In the genomic region with DNA sequence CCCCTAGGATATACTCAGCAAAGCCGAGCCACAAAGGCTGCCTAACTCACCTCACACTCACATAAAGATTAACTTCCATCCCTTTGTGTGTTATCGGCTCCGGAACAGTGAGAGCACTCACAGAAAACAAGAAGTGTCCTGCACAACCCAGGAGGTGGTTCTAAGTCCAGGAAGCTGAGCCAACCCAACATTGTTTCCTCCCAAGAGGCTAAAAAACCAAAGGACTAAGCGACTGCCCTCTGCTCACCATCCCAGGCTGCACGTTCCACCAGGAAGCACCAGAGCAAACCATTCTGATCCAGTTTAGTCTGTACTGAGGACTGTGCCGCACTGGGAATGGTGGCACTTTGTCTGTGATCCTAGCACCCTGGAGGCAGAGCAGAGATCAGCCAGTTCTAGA, we compare ENCODE assay signal across 11 mouse cellular contexts. TPM values are rescaled to one million over a fixed set of nuclear protein-coding genes. Genes with fewer than 3 reads are reported as not detected.
DNase-seq lines count a peak whose midpoint lies in the region; ATAC-seq lines count a peak whose summit lies in the region.
"Had no signal": no experiment of that assay in that cellular context is flagged by ENCODE, and none has a peak within 500 bp of the region (broad histone marks: within the 10 kb centered on the region; RNA-seq: fewer than 3 reads in every experiment).

No protein-coding gene starts in this region.

- H3K27me3 ChIP-seq in heart, embryonic 15.5 days: no peaks in the 10 kb centered on the region
- H3K27me3 ChIP-seq in forebrain, embryonic 14.5 days (replicated peaks; ENCODE audit: control insufficient read depth, insufficient read depth, low read length): no peaks in the 10 kb centered on the region
- H3K27me3 ChIP-seq in midbrain, embryonic 12.5 days: peaks cover 3% of the 10 kb centered on the region; the same call in 1 of the 2 replicates

- H3K4me1 ChIP-seq in heart, embryonic 15.5 days (replicated peaks): peaks cover 44% of the 10 kb centered on the region
- H3K4me1 ChIP-seq in forebrain, embryonic 14.5 days (ENCODE audit: control insufficient read depth, insufficient read depth, low read length): peaks cover 25% of the 10 kb centered on the region
- peaks cover 55% of the 10 kb centered on the region for H3K4me1 ChIP-seq in midbrain, embryonic 12.5 days

- H3K27ac ChIP-seq in heart, embryonic 15.5 days: 0 out of 2 replicates have a peak overlapping the region, but pooled peaks have one; percentile 3
- H3K27ac ChIP-seq in forebrain, embryonic 14.5 days (ENCODE audit: low read depth, low read length): no peak overlapping the region
- H3K27ac ChIP-seq in midbrain, embryonic 12.5 days (replicated peaks): no peak overlapping the region
- H3K27ac ChIP-seq: intestine, embryonic 15.5 days had no signal

- no peak overlapping the region for H3K4me3 ChIP-seq in heart, embryonic 15.5 days
- H3K4me3 ChIP-seq in forebrain, embryonic 14.5 days (ENCODE audit: low read depth, low read length): peak overlapping the region; percentile 6; the same call in 1 of the 2 replicates
- H3K4me3 ChIP-seq in midbrain, embryonic 12.5 days: 0 out of 2 replicates have a peak overlapping the region, but pooled peaks have one; percentile 4
- H3K4me3 ChIP-seq: intestine, embryonic 15.5 days had no signal

- DNase-seq in heart, adult 9 months (ENCODE audit: low spot score in 2 of 2): no peak
- DNase-seq in adipocyte (ENCODE audit: low spot score): peak; percentile 44
- DNase-seq in forebrain, embryonic 14.5 days (ENCODE audit: low spot score): no peak
- DNase-seq in cerebellum, adult 18-20 months: no peak
- no peak for DNase-seq in right cerebral cortex, postnatal 10 days (ENCODE audit: low spot score in 2 of 2)
- no peak for DNase-seq in cerebellum, postnatal 10 days
- DNase-seq: embryo, embryonic 11 days; lung, embryonic 14.5 days had no signal

- WGBS in heart, embryonic 15.5 days: 52% methylated on average over 6 of the region's 6 CpGs
- 81% methylated on average over 6 of the region's 6 CpGs for WGBS in forebrain, embryonic 14.5 days
- 79% methylated on average over 6 of the region's 6 CpGs for WGBS in midbrain, embryonic 12.5 days

- H3K9ac ChIP-seq in heart, embryonic 15.5 days: no peak overlapping the region
- H3K9ac ChIP-seq in forebrain, embryonic 14.5 days (ENCODE audit: low read length): peak overlapping the region; percentile 47
- H3K9ac ChIP-seq in midbrain, embryonic 12.5 days (replicated peaks): 0 out of 2 replicates have a peak overlapping the region, but pooled peaks have one; percentile 11
- H3K9ac ChIP-seq: intestine, embryonic 15.5 days; lung, embryonic 14.5 days had no signal

- no peak for ATAC-seq in heart, embryonic 15.5 days (replicated peaks; ENCODE audit: insufficient number of reproducible peaks, insufficient read depth, low FRiP score, low read depth)
- no peak for ATAC-seq in forebrain, embryonic 14.5 days
- no peak for ATAC-seq in midbrain, embryonic 12.5 days (ENCODE audit: low FRiP score, low read depth)
- ATAC-seq: intestine, embryonic 15.5 days had no signal

- no peaks in the 10 kb centered on the region for H3K36me3 ChIP-seq in heart, embryonic 15.5 days
- H3K36me3 ChIP-seq in forebrain, embryonic 14.5 days (ENCODE audit: control insufficient read depth, insufficient read depth, low read length): peaks cover 36% of the 10 kb centered on the region
- H3K36me3 ChIP-seq in midbrain, embryonic 12.5 days: peaks cover 32% of the 10 kb centered on the region

- H3K4me2 ChIP-seq in heart, embryonic 15.5 days: no peak overlapping the region
- H3K4me2 ChIP-seq in forebrain, embryonic 14.5 days (ENCODE audit: low read length): peak overlapping the region; percentile 29
- peak overlapping the region; percentile 29; the same call in 1 of the 2 replicates for H3K4me2 ChIP-seq in midbrain, embryonic 12.5 days (replicated peaks)
- H3K4me2 ChIP-seq: intestine, embryonic 15.5 days; lung, embryonic 14.5 days had no signal

- H3K9me3 ChIP-seq in heart, embryonic 15.5 days (replicated peaks): no peaks in the 10 kb centered on the region
- H3K9me3 ChIP-seq in forebrain, embryonic 14.5 days (replicated peaks; ENCODE audit: control insufficient read depth, low read length): no peaks in the 10 kb centered on the region
- H3K9me3 ChIP-seq in midbrain, embryonic 12.5 days: no peaks in the 10 kb centered on the region
- H3K9me3 ChIP-seq: intestine, embryonic 15.5 days had no signal

RNA-seq across cellular contexts. Expression of a gene that starts 4.4 kb away (rescaled TPM):
- 10.2 and 12.8 TPM in 2 replicates for polyA plus RNA-seq in heart, embryonic 15.5 days (2015; fragmentation: Nextera tagmentation; extraction: Ambion mirVana)
- polyA plus RNA-seq in forebrain, embryonic 14.5 days (2014; fragmentation: Nextera tagmentation; extraction: Ambion mirVana): 15.2 and 20.5 TPM in 2 replicates
- 43.1 and 44.8 TPM in 2 replicates for polyA plus RNA-seq in midbrain, embryonic 12.5 days (2016; fragmentation: Nextera tagmentation; extraction: Ambion mirVana)

RNA-seq across cellular contexts. Expression of a gene that starts 25.2 kb away (rescaled TPM):
- polyA plus RNA-seq in heart, embryonic 15.5 days (2015; fragmentation: Nextera tagmentation; extraction: Ambion mirVana): 36.0 and 36.9 TPM in 2 replicates
- 13.6 and 14.4 TPM in 2 replicates for polyA plus RNA-seq in forebrain, embryonic 14.5 days (2014; fragmentation: Nextera tagmentation; extraction: Ambion mirVana)
- 25.1 and 27.7 TPM in 2 replicates for polyA plus RNA-seq in midbrain, embryonic 12.5 days (2016; fragmentation: Nextera tagmentation; extraction: Ambion mirVana)

RNA-seq across cellular contexts. Expression of a gene that starts 30.5 kb away (rescaled TPM):
- polyA plus RNA-seq in heart, embryonic 15.5 days (2015; fragmentation: Nextera tagmentation; extraction: Ambion mirVana): 48.8 and 61.8 TPM in 2 replicates
- 31.3 and 40.0 TPM in 2 replicates for polyA plus RNA-seq in forebrain, embryonic 14.5 days (2014; fragmentation: Nextera tagmentation; extraction: Ambion mirVana)
- polyA plus RNA-seq in midbrain, embryonic 12.5 days (2016; fragmentation: Nextera tagmentation; extraction: Ambion mirVana): 48.0 and 50.7 TPM in 2 replicates

RNA-seq across cellular contexts. Expression of a gene that starts 48.2 kb away (rescaled TPM):
- polyA plus RNA-seq in heart, embryonic 15.5 days (2015; fragmentation: Nextera tagmentation; extraction: Ambion mirVana): 0.77 and 1.3 TPM in 2 replicates
- polyA plus RNA-seq in forebrain, embryonic 14.5 days (2014; fragmentation: Nextera tagmentation; extraction: Ambion mirVana): 1.5 and 1.9 TPM in 2 replicates
- 2.1 and 2.9 TPM in 2 replicates for polyA plus RNA-seq in midbrain, embryonic 12.5 days (2016; fragmentation: Nextera tagmentation; extraction: Ambion mirVana)

RNA-seq across cellular contexts. Expression of a gene that starts 58.4 kb away (rescaled TPM):
- 195 and 202 TPM in 2 replicates for polyA plus RNA-seq in heart, embryonic 15.5 days (2015; fragmentation: Nextera tagmentation; extraction: Ambion mirVana)
- 242 and 250 TPM in 2 replicates for polyA plus RNA-seq in forebrain, embryonic 14.5 days (2014; fragmentation: Nextera tagmentation; extraction: Ambion mirVana)
- polyA plus RNA-seq in midbrain, embryonic 12.5 days (2016; fragmentation: Nextera tagmentation; extraction: Ambion mirVana): 194 and 210 TPM in 2 replicates
